Mouse (Mus musculus) c-Kit-positive CD71-positive TER-119-positive erythroid progenitor cells, embryonic 14.5 days (primary cell): ENCODE measurements at regions not wholly inside any gene's neighbourhood (a gene's known extent, or its start where the extent isn't known, plus 50 kb on each side); places are given as distances from the start of the nearest gene placed in this dataset.

Experiments used
- DNase-seq: peaks from one replicate; pipeline ENCODE4 v3.0.0-alpha.2; 2013; ENCODE audit warnings: low spot score

DNA sequence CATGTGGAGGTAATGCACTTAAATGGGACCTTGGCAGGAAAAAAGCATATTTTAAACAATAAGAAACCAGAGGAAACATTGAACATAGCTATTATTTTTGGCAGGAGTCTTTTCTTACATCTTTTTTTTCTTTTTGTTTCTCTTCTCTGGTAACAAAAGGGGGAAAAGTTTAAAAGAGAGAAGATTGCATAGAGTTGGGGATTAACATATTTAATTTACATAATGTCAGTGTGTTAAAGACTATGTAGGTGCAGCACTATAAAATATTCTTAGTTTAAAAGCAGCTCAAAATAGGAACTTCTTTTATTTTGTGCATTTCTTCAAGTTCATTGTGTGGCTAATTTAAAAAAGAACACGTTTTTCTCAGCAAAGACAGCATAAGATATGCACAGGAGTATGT, 1087.5 kb downstream of the Cdh11 start:
- DNase-seq = no peak

DNA sequence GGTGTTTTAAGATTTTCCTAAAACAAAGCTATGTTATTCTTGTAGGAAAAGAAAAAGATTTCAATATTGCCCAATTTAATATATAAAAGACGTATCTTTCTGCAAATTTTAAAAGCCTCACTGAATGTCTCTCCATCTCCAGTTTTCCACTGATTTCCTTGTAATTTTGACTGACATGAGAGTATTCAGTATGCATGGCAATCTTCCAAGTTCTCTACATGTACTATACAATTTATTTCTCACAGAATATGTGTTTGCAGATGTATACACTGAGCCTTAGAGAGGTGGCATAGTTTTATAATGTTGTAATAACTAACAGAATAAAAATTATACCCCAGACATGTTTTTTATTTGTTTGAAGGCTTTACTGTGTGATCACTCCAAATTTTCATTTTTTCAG, 1094.5 kb downstream of the Cdh11 start:
- no peak for DNase-seq

DNA sequence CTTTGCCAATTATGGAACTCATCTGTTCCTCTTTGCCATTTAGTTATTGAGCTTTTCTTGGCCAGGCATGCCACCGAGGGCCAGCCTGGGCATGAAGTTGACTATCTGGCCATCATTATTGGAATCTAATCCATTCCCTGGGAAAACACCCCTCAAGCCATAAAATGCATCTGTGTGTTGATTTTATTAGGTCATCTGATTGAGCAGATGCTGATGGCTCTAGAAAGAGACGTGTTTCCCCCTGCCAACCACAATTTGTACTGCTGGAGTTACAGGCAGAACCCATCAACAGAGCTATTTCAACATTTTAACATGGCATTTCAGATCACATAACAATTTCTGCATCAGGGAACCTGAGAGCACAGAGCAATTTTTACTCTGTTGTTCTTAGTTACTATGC, 1116.5 kb downstream of the Cdh11 start:
- DNase-seq = no peak

DNA sequence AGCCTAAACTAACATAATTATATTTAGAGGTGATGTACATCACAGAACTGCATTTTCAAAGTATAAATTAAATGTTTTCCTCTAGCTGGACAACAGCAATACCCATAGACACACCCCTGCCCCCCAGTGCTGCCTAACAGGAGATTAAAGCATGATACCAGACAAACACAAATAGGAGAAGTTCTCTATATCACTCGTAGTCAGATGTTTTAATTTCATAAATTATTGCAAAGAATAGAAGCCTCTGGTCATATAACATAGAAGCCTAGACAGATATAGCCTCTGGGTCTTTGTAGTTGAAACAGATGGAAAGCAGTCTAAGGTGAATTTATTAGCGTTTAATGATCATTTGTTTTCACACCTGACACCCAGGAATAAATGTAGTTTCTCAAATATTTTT, 1122.6 kb downstream of the Cdh11 start:
- DNase-seq = no peak

DNA sequence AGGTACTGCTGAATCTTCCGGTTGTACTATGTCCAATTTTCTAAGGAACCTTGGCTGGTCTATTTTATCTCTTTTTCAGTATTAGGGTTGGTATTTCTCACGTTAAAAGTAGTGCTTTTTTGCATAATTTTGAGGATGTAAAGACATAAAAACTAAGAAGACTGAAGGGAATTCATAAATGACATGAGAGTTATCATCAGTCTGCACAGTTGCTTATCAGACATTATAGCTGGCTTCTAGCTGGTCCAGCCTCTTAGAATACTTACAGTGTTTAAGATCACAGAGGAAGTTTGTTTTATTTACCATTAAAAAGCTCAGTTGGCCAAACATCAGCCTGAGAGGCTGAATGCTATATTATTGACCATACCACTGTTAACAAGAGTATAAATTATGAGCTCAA, 1130.2 kb downstream of the Cdh11 start:
- DNase-seq = peak; percentile 76

DNA sequence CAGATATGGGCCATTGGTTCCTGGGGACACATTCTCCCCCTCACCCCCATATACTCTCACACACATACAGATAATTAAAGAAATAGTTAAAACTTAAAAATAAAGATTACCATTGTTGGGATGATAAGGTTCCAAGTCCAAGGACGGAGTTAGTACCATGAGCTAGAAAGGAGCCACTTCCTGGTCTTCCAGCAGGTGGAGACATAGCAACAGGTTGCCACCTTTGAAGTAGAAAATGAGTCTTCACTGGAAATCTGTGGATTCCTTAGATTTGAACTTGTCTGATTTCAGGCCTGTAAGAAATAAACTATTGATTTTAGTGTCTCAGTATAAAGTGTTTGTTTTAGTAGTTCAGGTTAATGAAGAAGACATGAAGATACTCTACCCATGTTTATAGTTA, 1156.6 kb downstream of the Cdh11 start:
- peak; percentile 14 for DNase-seq

DNA sequence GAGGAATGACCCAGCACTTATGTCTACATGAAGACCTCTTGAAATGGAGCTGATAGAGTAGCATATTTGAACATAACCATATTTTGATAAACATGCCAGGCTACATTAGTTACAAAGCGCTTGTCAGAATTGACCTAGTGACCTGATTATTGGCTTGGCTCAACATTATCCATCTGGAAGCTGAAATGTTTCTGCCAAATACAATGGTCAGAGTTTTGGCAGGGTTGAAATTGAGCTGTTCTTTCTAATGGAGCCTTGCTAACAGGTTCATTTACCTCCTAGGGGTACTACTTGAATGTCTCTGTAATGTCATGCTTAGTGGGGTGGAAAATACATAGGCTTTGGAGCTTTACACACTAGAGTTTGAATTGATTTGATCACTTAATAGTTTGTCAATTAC, 1163.5 kb downstream of the Cdh11 start:
- DNase-seq = no peak

DNA sequence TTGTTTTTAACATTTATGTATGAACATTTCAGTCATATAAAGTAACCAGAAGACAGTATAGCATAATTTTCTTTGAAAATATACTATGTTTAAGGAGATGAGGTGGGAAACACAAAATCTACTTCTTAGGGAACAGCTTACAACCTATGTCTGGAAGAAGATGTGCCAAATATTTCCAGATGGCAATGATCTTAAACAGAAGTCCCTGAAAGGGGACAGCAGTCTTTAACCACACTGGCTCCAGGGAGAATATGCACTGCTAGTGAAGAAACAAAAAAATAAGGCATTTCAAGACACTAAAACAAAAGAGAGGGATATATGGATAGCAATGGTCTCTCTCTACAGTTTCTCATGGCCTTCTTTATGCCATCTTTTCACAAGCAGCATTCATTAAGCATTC, 1194.3 kb downstream of the Cdh11 start:
- no peak for DNase-seq

DNA sequence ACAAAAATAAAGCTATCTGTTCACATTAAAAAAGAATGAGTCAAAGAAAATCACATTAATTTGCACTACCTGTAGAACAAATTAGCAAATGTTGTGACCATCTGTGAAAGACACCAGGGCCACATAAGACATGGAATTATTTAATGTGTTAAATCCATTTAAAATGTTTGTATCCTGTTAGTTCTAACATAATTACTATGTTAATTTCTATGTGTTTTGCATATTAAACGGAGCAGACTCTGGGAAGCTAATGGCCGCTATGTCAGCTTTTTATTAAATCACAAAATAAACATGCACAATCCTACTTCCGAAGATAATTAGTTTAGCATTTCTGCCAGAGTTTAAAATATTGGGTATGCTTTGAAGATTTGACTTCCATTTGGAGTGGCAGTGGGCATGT, 1194.8 kb downstream of the Cdh11 start:
- DNase-seq = no peak

DNA sequence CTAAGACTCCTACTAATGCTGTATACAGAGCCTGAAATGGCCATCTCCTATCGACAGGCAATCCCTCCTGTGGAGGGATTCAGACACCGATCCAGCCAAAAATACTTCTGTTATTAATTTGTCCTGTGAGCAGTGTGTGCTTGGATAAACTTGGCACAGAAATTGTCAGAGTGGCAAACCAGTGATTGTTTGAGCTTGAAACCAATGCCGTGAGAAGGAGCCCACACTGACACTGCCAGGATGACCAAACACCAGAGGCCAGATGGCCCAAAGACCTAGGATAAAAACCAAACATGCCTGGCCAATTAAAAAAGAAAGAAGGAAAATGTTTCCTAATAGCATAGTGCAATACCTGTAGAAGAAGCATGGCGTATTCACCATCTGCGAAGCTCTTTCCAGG, 1221.0 kb downstream of the Cdh11 start:
- no peak for DNase-seq

DNA sequence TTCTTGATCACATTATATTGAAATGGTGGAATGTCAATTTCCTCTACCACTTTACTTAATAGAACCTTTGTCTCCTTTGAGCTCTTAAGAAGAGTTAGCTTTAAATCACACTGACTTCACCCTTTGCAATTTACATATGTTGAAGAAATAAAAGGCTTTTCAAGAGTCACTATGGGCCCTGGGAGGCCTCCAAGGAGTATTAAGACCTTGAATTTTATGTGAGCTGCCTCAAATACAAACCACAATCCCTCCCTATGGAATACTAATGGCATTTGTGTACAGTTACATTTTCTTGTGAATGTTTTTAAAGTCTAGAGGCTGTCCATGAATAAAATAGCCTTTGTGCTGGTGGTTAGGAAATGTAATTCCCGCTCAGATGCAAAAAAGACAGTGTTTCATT, 1262.7 kb downstream of the Cdh11 start:
- DNase-seq = no peak

DNA sequence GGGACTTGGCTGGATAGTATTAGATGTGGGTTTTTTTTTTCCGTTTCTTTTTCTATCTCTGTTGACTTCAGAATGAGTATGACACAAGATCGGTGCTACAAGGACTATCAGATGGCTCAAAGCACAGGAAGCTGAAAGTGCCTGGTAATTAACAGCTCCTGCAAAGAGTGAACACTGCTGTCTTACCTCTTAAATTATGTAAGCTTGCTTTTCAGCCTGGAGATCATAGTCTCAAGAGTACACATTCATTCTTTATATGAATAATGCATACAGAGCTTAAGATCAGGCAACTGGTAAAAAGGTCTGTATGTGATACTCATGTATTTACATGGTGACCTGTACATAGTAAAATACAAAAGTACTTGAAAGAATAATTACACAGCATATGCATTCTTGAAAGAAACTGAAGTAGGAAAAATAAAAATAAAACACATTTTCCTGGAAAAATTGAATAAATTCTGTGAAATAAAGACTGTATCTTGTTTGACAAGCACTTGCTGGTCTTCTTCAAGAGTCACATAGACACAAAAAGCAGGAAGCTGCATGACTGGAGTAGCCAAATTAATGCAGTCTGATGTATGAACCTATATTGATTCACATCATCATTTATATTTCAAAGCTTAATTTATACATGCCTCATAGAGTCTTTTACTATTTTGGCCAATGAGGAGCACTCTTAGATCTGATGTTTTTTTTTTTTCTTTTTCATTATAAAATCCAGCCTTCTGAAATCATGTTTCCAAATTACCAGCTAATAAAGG, 1306.7 kb downstream of the Cdh11 start:
- no peak for DNase-seq

DNA sequence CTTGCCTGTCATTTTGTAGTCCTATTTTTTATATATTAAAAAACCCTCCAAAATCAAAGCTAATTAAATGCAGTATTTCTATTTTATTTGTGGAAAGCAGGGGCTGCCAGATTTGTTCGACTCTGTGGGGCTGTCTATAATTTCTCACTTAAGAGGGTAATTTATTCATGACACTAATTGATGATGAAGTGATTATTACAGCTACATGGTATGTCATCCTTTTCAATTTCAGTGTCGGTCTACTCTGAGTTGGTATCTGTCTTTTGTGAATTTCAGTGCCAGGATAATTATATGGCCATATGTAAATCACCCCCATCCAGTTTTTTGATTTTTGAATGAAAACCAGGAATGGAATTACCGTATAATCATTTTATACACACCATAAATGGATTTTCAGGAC, 1319.1 kb downstream of the Cdh11 start:
- no peak for DNase-seq

DNA sequence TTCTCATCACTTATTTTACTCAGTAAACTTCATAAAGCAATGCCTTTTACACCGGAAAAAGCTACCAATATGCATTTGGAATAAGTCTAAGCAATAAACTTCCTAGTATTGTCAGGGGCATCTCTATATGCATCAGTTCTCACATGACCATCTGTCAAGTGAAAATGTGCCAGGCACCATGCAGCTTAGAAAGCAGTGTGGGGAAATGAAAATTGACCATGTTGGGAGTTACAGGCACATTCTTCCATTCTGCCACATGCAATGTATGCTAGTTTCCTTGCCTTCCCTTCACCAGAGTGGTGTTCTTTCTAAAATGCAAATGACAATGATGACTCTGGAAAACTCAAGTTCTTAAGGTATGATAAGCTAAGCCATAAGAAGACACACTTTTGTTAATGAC, 1322.9 kb downstream of the Cdh11 start:
- no peak for DNase-seq

DNA sequence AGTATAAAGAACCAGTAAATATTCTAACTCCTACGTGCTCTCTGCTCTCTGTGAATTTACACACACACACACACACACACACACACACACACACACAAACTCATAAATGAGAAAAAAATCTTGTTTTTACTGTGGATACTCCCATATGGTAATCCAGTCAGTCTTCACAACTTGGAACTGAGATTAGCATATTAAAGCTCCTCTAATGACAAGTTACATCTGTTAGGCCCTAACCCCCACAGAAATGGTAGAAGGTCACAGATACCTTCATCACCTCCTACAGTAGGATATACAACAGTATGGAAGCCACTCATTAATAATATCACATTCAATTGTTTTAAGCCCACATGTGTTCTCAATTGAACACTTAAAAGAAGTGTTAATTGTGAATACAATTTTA, 1340.7 kb downstream of the Cdh11 start:
- DNase-seq = no peak

DNA sequence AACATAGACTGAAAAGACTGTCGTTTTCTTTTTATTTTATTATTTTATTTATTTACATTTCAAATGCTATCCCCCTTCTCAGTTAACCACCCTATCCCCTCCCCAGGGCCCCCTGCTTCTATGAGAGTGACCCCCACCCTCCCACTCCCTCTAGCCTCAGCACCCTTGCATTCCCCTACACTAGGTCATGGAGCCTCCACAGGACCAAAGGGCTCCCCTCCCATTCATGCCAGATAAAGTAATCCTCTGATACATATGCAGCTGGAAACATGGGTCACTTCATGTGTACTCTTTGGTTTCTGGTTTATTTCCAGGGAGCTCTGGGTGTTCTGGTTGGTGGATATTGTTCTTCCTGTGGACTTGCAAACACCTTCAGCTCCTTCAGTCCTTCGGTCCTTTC, 1342.9 kb downstream of the Cdh11 start:
- DNase-seq = no peak

DNA sequence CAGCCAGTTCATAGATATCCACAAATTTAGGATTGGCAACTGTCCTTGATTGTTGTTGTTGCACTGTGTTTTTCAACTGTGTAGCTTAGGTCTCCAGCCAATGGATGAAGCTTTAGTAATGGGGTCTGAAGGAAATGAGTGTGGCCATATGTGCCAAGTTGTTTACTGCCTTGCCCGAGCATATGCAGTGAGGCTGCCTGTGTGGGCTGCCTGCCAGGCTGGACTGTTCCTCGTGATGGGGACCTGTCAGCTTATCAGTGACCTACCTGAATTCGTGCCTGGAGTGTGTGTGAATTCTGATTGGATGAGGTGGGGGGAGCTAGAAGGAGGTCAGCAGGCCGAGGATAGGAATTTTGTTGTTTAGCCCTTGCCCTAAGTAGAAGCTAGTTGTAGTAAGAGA, 1349.8 kb downstream of the Cdh11 start:
- DNase-seq = no peak
